Mouse (Mus musculus) kidney, adult 8-10 months (tissue): Measurements from ENCODE around the gene Lrwd1.

ENCODE experiments used
- DNase-seq, 2 experiments: peaks; one replicate each; pipeline ENCODE4 v3.0.0; 2022

Gene Lrwd1

DNA sequence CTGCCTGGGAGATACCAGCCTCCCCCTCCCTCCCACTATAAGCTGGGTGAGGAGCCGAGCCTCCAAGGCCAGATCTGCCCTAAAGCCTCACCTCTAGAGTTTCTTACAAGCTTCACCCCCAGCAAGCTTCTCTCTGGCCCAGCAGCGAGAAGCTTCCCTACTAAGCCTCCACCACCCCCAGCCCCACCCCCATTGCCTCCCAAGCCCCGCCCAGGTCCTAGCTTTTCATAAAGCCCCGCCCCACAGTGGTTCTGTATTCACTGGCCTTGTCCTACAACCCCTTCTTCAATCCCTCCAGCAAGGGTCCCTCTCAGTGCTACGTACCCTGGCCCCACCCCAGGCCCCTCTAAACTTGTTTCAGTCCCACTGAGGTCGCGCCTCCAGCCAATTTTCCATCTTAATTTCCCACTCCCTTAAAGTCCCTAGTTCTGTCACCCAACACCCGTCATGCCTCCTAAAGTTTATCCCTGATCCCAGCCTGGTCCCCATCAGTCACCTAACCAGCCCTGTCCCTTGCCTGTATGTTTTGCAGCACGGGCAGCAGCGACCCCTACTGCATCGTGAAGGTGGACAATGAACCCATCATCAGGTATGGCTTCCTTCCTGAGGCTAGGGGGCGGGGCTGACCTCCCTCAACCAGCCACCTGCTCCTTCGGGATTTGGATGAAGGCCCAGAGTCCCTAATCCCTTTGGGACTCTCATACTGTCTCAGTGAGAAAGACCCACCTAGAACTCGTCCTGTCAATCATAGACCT, 46.9 kb downstream of the Lrwd1 start:
- peak in 1 of 2 experiments; percentile 15 for DNase-seq

DNA sequence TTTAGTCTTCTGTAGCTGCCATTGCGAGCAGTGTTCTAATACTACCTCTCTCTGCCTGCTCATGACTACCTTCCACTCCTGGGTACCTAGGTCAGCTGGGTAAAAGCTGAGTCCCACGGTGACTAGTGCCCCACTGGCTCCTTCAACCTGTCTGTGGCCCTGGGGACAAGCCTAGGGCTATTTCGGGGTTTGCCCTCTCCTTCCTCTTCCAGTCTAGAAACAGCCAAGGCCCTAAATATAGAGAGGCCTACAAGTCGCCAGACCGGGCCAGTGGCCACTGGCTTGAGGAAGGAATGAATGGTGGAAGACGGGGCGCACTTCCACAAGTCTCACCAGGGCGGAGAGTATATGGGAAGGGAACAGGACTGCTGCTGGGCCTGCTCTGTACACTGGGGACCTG, 49.6 kb downstream of the Lrwd1 start:
- DNase-seq = no peak

DNA sequence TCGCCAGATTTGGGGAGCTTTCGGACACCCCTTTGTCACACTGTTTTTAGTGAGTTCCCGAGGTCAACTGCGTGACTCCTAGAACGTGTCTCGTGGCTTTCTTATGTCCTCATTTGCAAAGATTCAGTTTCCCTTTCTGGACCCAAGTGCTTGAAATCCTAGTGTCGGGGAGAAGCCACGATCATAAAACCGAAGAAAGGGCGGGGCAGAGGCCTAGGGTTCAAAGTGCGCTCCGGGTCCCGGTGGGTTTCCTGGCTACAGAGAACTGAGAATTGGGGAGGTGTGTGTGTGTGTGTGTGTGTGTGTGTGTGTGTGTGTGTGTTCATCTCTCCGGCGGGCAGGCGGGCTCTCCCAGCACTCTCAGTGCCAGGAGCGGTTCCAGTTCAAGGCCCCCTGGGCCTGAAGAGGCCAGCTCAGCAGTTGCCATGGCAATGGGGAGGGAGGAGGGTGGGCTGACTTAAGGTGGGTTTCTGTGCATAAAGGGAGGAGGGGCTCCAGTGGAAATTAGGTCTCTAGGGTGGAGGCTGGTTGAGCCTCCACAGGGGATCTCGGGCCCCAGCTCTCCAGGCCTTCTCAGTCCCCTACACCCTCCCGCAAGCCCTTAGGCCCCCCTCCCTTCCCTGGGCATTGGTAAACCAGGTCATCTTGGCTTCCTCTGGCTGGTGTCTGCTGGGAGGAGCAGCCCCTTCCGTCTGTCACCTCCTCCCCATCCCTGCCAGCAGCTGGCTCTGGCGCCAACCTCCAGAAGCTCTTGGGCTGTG, 50.8 kb downstream of the Lrwd1 start:
- DNase-seq = peak in 1 of 2 experiments; percentile 12

DNA sequence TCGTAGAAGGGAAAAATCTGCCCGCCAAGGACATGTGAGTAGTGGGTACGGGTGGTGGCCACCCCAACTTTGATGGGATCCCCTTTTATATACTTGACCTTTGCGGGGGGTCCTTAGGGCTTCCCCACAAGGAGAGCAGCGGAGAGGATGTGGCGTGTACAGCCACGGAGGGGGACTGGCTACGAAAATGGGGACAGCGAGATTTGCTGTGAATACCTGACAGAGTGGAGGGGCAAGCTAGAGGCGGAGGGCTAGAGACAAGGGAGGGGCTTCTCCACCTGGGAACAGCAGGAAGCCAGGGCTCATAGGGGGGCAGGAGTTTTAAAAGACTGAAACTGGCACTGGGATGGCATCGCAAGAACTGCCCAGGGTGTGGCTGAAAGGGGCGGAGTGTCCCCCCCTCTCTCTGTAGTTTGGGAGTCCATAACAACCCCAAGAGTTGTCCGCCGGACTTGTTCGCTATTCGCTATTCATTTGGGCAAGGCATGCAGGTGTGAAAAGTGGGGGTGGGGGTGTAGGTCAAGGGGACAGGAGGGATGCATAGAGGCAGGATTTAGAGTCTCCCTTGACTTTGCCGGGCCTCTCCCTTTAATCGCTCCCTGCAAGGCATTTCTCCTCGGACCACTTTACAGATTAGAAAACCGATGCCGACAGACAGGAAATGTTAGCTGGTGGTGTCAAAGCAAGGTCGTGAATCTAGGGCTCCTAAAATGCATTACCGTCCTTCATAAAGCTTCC, 51.6 kb downstream of the Lrwd1 start:
- DNase-seq = no peak

DNA sequence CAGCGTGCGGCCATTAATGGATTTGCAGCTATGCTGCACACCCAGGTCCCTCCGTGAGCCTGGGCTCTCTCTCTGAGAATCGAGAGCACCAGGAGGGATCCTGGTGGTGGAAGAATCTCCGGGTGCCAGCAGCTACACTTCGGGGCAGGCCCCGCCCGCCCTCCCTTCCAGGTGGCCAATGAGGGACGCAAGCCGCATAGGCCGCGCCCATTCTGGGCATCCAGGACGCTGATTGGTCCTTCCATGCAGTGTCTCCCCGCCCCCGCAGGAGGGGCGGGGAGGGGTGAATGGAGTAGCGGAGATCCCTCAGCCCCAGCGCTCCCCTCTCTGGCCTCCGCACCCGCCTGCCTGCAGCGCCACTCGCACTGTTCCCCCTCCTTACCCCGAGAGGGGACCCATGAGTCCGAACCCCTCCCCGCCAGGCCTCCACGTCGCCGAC, 52.2 kb downstream of the Lrwd1 start, which contains the start of gene Rasa4:
Rasa4 (plus strand) TSS at position 248 of the 439 bp plus-strand sequence.
- peak; percentile 94 for DNase-seq

DNA sequence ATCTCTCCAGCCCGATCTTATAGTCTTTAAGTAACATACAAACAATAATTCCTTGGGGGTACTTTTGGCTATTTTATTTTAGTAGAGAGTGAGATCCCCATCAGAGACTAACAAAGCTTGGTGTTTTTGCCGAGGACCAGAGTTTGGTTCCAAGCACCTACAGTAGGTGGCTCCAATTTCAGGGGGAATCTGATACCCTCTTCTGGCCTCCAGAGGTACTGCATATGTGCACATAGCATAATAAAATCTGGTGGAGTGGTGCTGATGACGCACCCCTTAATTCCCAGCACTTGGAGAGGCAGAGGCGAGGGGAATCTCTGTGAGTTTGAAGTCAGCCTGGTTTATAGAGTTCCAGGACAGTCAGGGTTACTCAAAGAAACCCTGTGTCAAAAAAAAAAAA, 53.5 kb downstream of the Lrwd1 start:
- DNase-seq = no peak

DNA sequence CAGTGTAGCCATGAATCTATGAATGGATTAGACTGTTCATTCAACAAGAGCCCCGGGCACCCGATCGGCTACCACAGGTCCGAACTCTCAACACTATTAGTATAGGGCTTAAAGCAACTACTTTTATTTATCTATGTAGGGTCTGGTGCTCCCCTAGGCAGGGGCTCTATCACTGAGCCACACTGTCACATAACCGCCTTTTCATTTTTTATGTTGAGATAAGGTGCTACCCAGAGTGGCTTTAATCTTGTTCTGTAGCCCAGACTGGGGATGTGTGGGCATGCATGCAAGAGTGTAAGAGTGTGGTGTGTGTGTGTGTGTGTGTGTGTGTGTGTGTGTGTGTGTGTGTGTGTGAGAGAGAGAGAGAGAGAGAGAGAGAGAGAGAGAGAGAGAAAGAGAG, 57.7 kb downstream of the Lrwd1 start:
- no peak for DNase-seq

DNA sequence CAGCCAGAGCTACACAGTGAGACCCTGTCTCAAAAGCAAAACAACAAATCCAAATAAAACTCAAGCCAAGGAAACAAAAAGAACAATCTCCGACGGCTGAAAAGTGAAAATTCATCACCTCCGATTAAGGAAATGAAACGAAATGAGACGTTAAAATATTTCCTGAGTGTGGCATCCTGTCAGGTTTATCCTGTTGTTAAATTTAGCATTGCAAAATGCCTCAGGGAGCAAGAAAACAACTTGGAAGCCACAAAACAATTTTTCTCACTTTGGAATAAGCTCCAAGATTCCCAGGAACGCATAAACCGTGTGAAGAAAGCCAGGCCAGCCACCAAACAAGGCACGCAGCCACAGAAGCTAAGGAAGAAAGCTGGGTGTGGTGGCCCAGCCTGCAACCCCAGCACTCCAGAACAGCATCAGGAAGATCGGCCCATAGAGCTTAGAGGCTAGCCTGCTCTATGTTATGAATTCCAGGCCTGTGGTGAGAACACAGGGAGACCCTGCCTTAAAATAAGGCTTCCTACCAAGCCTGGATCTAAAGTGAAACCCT, 58.8 kb downstream of the Lrwd1 start:
- DNase-seq = peak; percentile 23 to 38

DNA sequence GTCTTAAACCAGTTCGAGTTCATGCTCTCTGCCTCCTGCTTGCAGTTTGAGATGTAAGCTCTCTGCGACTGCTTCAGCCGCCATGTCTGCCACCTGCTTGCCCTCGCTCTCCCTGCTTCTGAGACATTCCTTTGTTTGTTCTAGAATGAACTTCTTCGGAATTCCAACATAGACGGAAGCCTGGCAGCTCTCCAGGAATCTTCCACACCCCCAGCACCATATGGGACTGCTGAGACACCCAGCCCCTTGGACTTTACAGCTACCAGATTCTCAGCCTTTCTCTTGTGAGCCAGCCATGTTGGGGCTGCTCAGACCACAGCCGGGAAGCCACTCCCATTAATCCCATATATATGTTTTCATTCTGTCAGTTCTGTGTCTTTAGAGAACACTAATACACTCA, 59.6 kb downstream of the Lrwd1 start:
- no peak for DNase-seq

DNA sequence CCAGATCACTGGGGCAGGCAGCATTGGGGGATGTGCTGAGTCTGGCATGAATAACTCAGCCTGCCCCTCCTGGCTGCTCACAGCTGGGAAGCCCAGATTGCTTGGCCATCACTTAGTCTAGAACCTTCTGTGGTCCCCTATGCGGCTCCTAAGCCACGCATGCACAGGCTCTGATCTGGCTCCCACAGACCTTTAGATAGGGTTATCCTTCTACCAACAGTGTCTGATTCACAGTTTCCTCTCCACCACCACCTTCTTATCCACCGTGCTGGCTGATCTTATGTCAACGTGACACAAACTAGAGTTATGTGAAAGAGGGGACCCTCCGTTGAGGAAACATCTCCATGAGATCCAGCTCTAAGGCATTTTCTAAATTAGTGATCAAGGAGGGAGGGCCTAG, 60.8 kb downstream of the Lrwd1 start:
- DNase-seq = no peak

DNA sequence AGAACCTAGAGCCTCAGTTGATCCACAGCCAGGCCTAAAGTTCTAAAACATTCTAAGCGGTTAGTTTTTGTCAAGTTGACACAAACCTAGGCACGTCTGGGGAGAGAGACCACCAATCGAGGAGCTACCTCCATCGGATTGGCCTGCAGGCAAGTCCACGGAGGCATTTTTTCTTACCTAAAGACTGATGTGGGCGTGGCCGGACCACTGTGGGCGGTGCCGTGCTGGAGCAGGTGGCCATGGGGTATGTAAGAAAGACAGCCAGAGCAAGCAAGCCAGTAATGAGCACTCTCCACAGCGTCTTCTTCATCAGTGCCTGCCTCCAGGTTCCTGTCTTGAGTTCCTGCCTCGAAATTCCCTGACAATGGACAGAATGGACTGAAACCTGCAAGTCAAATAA, 62.3 kb downstream of the Lrwd1 start:
- DNase-seq = no peak

DNA sequence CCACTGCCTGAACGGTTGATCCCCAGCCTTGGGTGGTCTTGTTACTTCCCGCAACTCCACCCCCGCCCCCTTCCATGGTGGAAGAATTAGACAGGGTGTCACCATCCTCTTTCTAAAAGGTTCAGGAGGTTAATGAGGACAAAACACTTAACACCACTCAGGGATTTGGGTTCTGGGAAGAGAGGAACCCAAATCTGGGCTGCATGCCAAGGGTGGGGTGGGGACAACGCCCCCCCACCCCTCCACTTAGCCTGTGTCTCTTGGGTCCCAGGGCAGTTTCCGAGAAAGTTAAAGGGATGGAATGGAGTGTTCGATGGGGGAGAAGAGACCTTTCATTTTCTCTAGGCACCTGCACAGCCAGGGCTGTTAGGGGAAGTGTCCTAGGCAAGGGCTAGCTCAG, 62.8 kb downstream of the Lrwd1 start:
- no peak for DNase-seq
